Mouse (Mus musculus): Measurements from ENCODE around the gene Nrcam. TPM values are rescaled to one million over a fixed set of nuclear protein-coding genes. Genes with fewer than 3 reads are reported as not detected.

The Nrcam gene
- total and polyA plus RNA-seq, 2 experiments from 2014 or later: 109 to 173 TPM

- Histone ChIP-seq H3K4me3 (ENCODE audit: low read depth, low read length) (no peak overlapping the region), H3K9ac (replicated peaks; ENCODE audit: low read length, poor library complexity, severe bottlenecking) (no peak overlapping the region), H3K4me2 (ENCODE audit: low read depth, low read length, poor library complexity, severe bottlenecking) (no peak overlapping the region), H3K27me3 (ENCODE audit: insufficient read depth, low read length) (no peaks in the 10 kb centered on the region), H3K4me1 (ENCODE audit: insufficient read depth, low read length) (peaks cover 7% of the 10 kb centered on the region), H3K36me3 (ENCODE audit: insufficient read depth, low read length) (no peaks in the 10 kb centered on the region), H3K9me3 (ENCODE audit: low read length) (no peaks in the 10 kb centered on the region), H3K27ac (ENCODE audit: low read depth, low read length) (no peak overlapping the region)
- DNase-seq (ENCODE audit: low spot score) (peak; percentile 19), ATAC-seq (ENCODE audit: low FRiP score) (0 out of 2 replicates have a peak, but pooled peaks have one; percentile 34)
- 17% methylated on average over 7 of the region's 7 CpGs for WGBS
- TF ChIP-seq CTCF (IDR thresholded peaks at IDR 0.05): no peak
These were observed 190.9 kb downstream of the Nrcam start for GRCm38 (mm10) chr12:44519440-44520141.

GRCm38 (mm10) chr12:44521496-44521895 is 192.8 kb downstream of the Nrcam start:
- no peak for TF ChIP-seq CTCF (IDR thresholded peaks at IDR 0.05)
- Histone ChIP-seq H3K4me2 (ENCODE audit: low read depth, low read length, poor library complexity, severe bottlenecking) (no peak overlapping the region), H3K4me3 (ENCODE audit: low read depth, low read length) (no peak overlapping the region), H3K27me3 (ENCODE audit: insufficient read depth, low read length) (no peaks in the 10 kb centered on the region), H3K27ac (ENCODE audit: low read depth, low read length) (no peak overlapping the region), H3K4me1 (ENCODE audit: insufficient read depth, low read length) (peaks cover 7% of the 10 kb centered on the region; the same call in 1 of the 2 replicates), H3K36me3 (ENCODE audit: insufficient read depth, low read length) (no peaks in the 10 kb centered on the region), H3K9me3 (ENCODE audit: low read length) (no peaks in the 10 kb centered on the region), H3K9ac (replicated peaks; ENCODE audit: low read length, poor library complexity, severe bottlenecking) (no peak overlapping the region)
- DNase-seq (ENCODE audit: low spot score): no peak
- 73% methylated on average over 3 of the region's 3 CpGs for WGBS
- ATAC-seq (ENCODE audit: low FRiP score): no peak

DNA sequence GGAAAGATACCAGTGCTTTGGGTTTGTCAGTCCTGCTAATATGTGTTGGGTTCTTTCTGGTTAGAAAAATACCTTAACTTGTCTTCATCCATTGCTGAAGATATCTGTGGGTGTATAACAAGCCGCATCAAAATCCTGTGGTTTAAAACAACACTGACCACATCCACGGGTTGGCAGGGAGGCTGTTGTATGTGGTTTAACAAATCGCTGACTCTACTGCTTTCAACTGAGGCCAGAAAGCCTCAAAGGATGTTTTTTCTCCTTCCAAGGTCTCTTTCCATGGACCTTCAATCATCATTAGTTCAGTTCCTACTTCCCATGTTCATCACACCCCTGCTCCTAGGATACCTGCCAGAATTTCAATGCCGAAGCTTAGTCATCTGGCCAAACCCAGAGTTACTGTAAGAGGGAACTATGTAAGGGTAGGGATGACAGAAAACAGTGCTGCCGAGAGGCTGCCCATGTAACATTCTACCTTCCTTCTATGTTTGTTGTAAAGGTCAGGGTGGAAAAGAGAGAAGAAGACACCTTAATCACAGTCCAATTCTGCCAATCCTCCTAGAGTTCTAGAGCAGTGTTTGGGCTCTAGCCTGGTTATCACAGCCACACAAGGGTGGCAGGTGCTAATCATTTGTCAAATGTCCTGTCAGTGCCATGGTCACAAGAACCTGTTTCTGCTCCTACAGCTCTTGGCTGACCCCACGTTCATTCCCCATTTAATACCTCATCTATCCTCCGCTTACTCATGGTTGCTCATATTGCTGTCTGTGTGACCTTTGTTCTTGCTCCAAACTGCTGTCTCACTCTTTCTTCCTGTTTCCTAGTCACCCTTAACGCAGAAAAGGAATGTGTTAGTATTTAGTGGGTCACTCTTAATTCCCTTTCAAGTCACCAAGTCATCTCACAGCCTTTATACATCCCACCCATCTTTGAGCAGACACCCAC is 196.2 kb downstream of the Nrcam start:
- H3K4me2 ChIP-seq (ENCODE audit: low read depth, low read length, poor library complexity, severe bottlenecking): no peak overlapping the region
- peaks cover under 1% of the 10 kb centered on the region; the same call in 1 of the 2 replicates for H3K4me1 ChIP-seq (ENCODE audit: insufficient read depth, low read length)
- no peaks in the 10 kb centered on the region for H3K9me3 ChIP-seq (ENCODE audit: low read length)
- DNase-seq (ENCODE audit: low spot score) (peak; percentile 36), ATAC-seq (ENCODE audit: low FRiP score) (no peak)
- 76% methylated on average over 8 of the region's 8 CpGs for WGBS
- H3K9ac ChIP-seq (replicated peaks; ENCODE audit: low read length, poor library complexity, severe bottlenecking): no peak overlapping the region
- no peak for TF ChIP-seq CTCF (IDR thresholded peaks at IDR 0.05)
- H3K4me3 ChIP-seq (ENCODE audit: low read depth, low read length): no peak overlapping the region
- no peak overlapping the region for H3K27ac ChIP-seq (ENCODE audit: low read depth, low read length)
- no peaks in the 10 kb centered on the region for H3K27me3 ChIP-seq (ENCODE audit: insufficient read depth, low read length)
- no peaks in the 10 kb centered on the region for H3K36me3 ChIP-seq (ENCODE audit: insufficient read depth, low read length)

- ATAC-seq (ENCODE audit: low FRiP score) (no peak), DNase-seq (ENCODE audit: low spot score) (no peak)
- Histone ChIP-seq H3K4me2 (ENCODE audit: low read depth, low read length, poor library complexity, severe bottlenecking) (no peak overlapping the region), H3K9me3 (ENCODE audit: low read length) (no peaks in the 10 kb centered on the region), H3K27me3 (ENCODE audit: insufficient read depth, low read length) (no peaks in the 10 kb centered on the region), H3K27ac (ENCODE audit: low read depth, low read length) (no peak overlapping the region), H3K4me3 (ENCODE audit: low read depth, low read length) (no peak overlapping the region), H3K36me3 (ENCODE audit: insufficient read depth, low read length) (no peaks in the 10 kb centered on the region), H3K9ac (replicated peaks; ENCODE audit: low read length, poor library complexity, severe bottlenecking) (no peak overlapping the region), H3K4me1 (ENCODE audit: insufficient read depth, low read length) (peaks cover 2% of the 10 kb centered on the region; the same call in 1 of the 2 replicates)
- 33% methylated on average over 11 of the region's 11 CpGs for WGBS
- no peak for TF ChIP-seq CTCF (IDR thresholded peaks at IDR 0.05)
These were observed 199.8 kb downstream of the Nrcam start for GRCm38 (mm10) chr12:44528391-44529016.

DNA sequence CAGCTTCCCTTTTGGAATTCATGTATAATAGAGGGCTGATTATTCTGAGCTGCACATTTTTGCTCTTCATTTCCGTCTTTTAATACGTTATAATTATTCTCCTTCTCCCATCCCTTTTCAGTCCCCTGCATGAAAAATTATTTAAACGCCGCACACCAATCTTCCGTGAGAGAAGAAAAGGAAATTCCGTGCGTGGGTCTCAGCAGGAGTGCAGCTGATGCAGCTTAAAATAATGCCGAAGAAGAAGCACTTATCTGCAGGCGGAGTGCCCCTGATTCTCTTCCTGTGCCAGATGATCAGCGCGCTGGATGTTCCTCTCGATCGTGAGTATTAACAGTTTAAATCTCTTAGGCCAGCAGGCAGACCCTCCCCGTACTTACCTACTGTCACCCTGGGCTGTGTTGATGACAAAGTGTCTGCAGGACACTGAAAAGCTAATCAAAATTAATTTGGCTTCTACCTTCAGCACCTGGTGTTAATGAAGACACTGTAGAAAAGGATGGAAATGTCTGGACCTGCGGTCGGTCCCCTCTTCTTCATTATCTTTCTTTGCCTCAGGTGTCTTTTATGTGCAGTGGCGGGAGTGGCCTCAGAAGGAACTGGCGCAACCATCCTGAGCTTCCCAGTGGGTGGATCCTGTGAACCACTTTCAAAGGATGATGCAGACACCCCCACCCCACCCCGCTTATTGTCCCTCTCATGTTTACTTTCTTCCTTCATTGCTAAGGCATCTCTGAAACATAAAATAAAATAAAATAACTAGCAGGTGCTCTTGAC is 203.8 kb downstream of the Nrcam start:
- no peak for TF ChIP-seq CTCF (IDR thresholded peaks at IDR 0.05)
- Histone ChIP-seq H3K27ac (ENCODE audit: low read depth, low read length) (peak overlapping the region; percentile 39; the same call in 1 of the 2 replicates), H3K9ac (replicated peaks; ENCODE audit: low read length, poor library complexity, severe bottlenecking) (peak overlapping the region; percentile 26; the same call in 1 of the 2 replicates), H3K4me2 (ENCODE audit: low read depth, low read length, poor library complexity, severe bottlenecking) (peak overlapping the region; percentile 34), H3K27me3 (ENCODE audit: insufficient read depth, low read length) (no peaks in the 10 kb centered on the region), H3K4me3 (ENCODE audit: low read depth, low read length) (peak overlapping the region; percentile 11; the same call in 1 of the 2 replicates), H3K4me1 (ENCODE audit: insufficient read depth, low read length) (peaks cover 2% of the 10 kb centered on the region; the same call in 1 of the 2 replicates), H3K36me3 (ENCODE audit: insufficient read depth, low read length) (no peaks in the 10 kb centered on the region), H3K9me3 (ENCODE audit: low read length) (no peaks in the 10 kb centered on the region)
- peak; percentile 35; the same call in 1 of the 2 replicates for ATAC-seq (ENCODE audit: low FRiP score)
- peak; percentile 21 for DNase-seq (ENCODE audit: low spot score)
- WGBS: 28% methylated on average over 19 of the region's 19 CpGs
